Mouse (Mus musculus): ENCODE data around the gene Smr2. TPM values are rescaled to one million over a fixed set of nuclear protein-coding genes. Genes with fewer than 3 reads are reported as not detected.

Smr2 gene
- polyA plus RNA-seq (2012; ENCODE audit: low replicate concordance) = not detected in 2 replicates

GRCm38 (mm10) chr5:88086256-88086655 is at the start of gene Smr2:
Gene Smr2, plus strand, starts transcription at chr5:88086556.

GRCm38 (mm10) chr5:88111430-88111829 is 25.1 kb downstream of the Smr2 start, which contains the start of gene Gm11116:
Gene Gm11116, minus strand, starts transcription at chr5:88111530.

GRCm38 (mm10) chr5:88153999-88154398 is 67.6 kb downstream of the Smr2 start, which contains the start of gene Gm11115:
Gene Gm11115, minus strand, starts transcription at chr5:88154099.

Other genes starting within 250 kb of the Smr2 start
- not detected in 2 replicates for gene Odam, start 201.5 kb upstream of the Smr2 start, polyA plus RNA-seq (2012; ENCODE audit: low replicate concordance)
- gene Csn3, start 161.0 kb upstream of the Smr2 start, polyA plus RNA-seq (2012; ENCODE audit: low replicate concordance) = 0.15 TPM in 1 of 2 replicates, not detected in the other
- gene 2310003L06Rik, start 117.1 kb upstream of the Smr2 start, polyA plus RNA-seq (2012; ENCODE audit: low replicate concordance) = not detected in 2 replicates
- not detected in 2 replicates for gene Gm28434, start 117.0 kb upstream of the Smr2 start, polyA plus RNA-seq (2012; ENCODE audit: low replicate concordance)
- gene Cabs1, start 107.1 kb upstream of the Smr2 start, polyA plus RNA-seq (2012; ENCODE audit: low replicate concordance) = not detected in 2 replicates
- not detected in 2 replicates for gene Smr3a, start 84.0 kb upstream of the Smr2 start, polyA plus RNA-seq (2012; ENCODE audit: low replicate concordance)
- gene Gm11116, start 25.0 kb downstream of the Smr2 start, polyA plus RNA-seq (2012; ENCODE audit: low replicate concordance) = not detected in 2 replicates
- not detected in 2 replicates for gene Gm11115, start 67.5 kb downstream of the Smr2 start, polyA plus RNA-seq (2012; ENCODE audit: low replicate concordance)
- not detected in 2 replicates for gene Gm7714, start 182.4 kb downstream of the Smr2 start, polyA plus RNA-seq (2012; ENCODE audit: low replicate concordance)
- gene Prol1, start 230.8 kb downstream of the Smr2 start, polyA plus RNA-seq (2012; ENCODE audit: low replicate concordance) = not detected in 2 replicates